Mouse (Mus musculus) limb, embryonic 11.5 days (tissue): ENCODE measurements around the gene Gm17545. TPM values are rescaled to one million over a fixed set of nuclear protein-coding genes. Genes with fewer than 3 reads are reported as not detected.
A peak's percentile ranks its signal among the peaks of the same experiment; 100 is the strongest.

Experiments
- ATAC-seq: fragments of 200-750 bp; cut with Nextera tagmentation; 2 replicates; pipeline ENCODE4 v1.8.0; 2017; ENCODE audit warnings: low read depth; ENCODE audit not compliant: insufficient number of reproducible peaks, low FRiP score, low TSS enrichment
- DNase-seq: peaks from one replicate; pipeline ENCODE4 v3.0.0-alpha.2; 2015; ENCODE audit warnings: low spot score
- H3K27ac ChIP-seq: fragments of 300-500 bp; sonication (generic); replicated peaks from 2 replicates; pipeline ENCODE4 v1.5.1; 2014; ENCODE audit warnings: low read depth, mild to moderate bottlenecking, low read length
- H3K27me3 ChIP-seq: fragments of 300-500 bp; sonication (generic); 2 replicates; pipeline ENCODE4 v1.6.1; 2014; ENCODE audit warnings: mild to moderate bottlenecking, low read length, mixed read lengths; ENCODE audit not compliant: control insufficient read depth, insufficient read depth
- H3K36me3 ChIP-seq: fragments of 300-500 bp; sonication (generic); 2 replicates; pipeline ENCODE4 v1.6.1; 2014; ENCODE audit warnings: mild to moderate bottlenecking, low read length, moderate library complexity, mixed read lengths; ENCODE audit not compliant: control insufficient read depth, insufficient read depth
- H3K4me1 ChIP-seq: fragments of 300-500 bp; sonication (generic); 2 replicates; pipeline ENCODE4 v1.6.1; 2014; ENCODE audit warnings: low read length, mixed read lengths; ENCODE audit not compliant: control insufficient read depth, insufficient read depth
- H3K4me2 ChIP-seq: fragments of 300-500 bp; sonication (generic); 2 replicates; pipeline ENCODE4 v1.6.1; 2014; ENCODE audit warnings: low read depth, mild to moderate bottlenecking, moderate library complexity; ENCODE audit not compliant: severe bottlenecking
- H3K4me3 ChIP-seq: fragments of 300-500 bp; sonication (generic); 2 replicates; pipeline ENCODE4 v1.5.1; 2014; ENCODE audit warnings: low read depth, low read length
- H3K9ac ChIP-seq: fragments of 300-500 bp; sonication (generic); 2 replicates; pipeline ENCODE4 v1.6.1; 2014; ENCODE audit warnings: mild to moderate bottlenecking, low read length
- H3K9me3 ChIP-seq: fragments of 300-500 bp; sonication (generic); 2 replicates; pipeline ENCODE4 v1.6.1; 2016; ENCODE audit warnings: low read length; ENCODE audit not compliant: control insufficient read depth
- WGBS: fragments of 180-500 bp; shearing (Covaris S2); extraction: QIAGEN DNeasy Blood & Tissue Kit; methylation state at CpG from one replicate; pipeline ENCODE4 v1.1.7; 2014; 5-methylcytosine and 5-hydroxymethylcytosine counted together
- polyA plus RNA-seq: library from polyadenylated mRNA; unstranded; fragments of >200 nt; fragmentation: Nextera tagmentation; extraction: Ambion mirVana; gene quantifications from 2 replicates; pipeline ENCODE4 v1.2.1, GENCODE M21; 2014

Gm17545 gene
- polyA plus RNA-seq, 1 experiment from 2014 or later: not detected

GRCm38 (mm10) chr9:22429533-22430241 lies 24.4 kb upstream of the Gm17545 start:
- WGBS: 56% methylated on average over 15 of the region's 15 CpGs
- DNase-seq: peak; percentile 29
- Histone ChIP-seq H3K4me2 (no peak overlapping the region), H3K36me3 (no peaks in the 10 kb centered on the region), H3K4me3 (no peak overlapping the region), H3K4me1 (peaks cover 3% of the 10 kb centered on the region; the same call in 1 of the 2 replicates), H3K27ac (no peak overlapping the region), H3K27me3 (no peaks in the 10 kb centered on the region), H3K9ac (no peak overlapping the region), H3K9me3 (no peaks in the 10 kb centered on the region)
- no peak for ATAC-seq

- H3K27ac ChIP-seq: no peak overlapping the region
- H3K36me3 ChIP-seq: no peaks in the 10 kb centered on the region
- ATAC-seq: no peak
- H3K27me3 ChIP-seq: no peaks in the 10 kb centered on the region
- H3K4me2 ChIP-seq: no peak overlapping the region
- DNase-seq: peak; percentile 32
- H3K9ac ChIP-seq: no peak overlapping the region
- peaks cover 3% of the 10 kb centered on the region; the same call in 1 of the 2 replicates for H3K4me1 ChIP-seq
- WGBS: 26% methylated on average over 5 of the region's 5 CpGs
- no peaks in the 10 kb centered on the region for H3K9me3 ChIP-seq
- no peak overlapping the region for H3K4me3 ChIP-seq
Observed at GRCm38 (mm10) chr9:22430315-22430840, 23.7 kb upstream of the Gm17545 start.

- no peaks in the 10 kb centered on the region for H3K27me3 ChIP-seq
- no peaks in the 10 kb centered on the region for H3K9me3 ChIP-seq
- no peak overlapping the region for H3K27ac ChIP-seq
- DNase-seq (no peak), ATAC-seq (no peak)
- H3K9ac ChIP-seq: no peak overlapping the region
- H3K4me1 ChIP-seq: peaks cover 3% of the 10 kb centered on the region; the same call in 1 of the 2 replicates
- no peak overlapping the region for H3K4me3 ChIP-seq
- WGBS: 84% methylated on average over 2 of the region's 2 CpGs
- no peaks in the 10 kb centered on the region for H3K36me3 ChIP-seq
- H3K4me2 ChIP-seq: no peak overlapping the region
Observed at GRCm38 (mm10) chr9:22433221-22433620, 20.9 kb upstream of the Gm17545 start.

GRCm38 (mm10) chr9:22434101-22434500 lies 20.0 kb upstream of the Gm17545 start:
- 98% methylated on average over 2 of the region's 2 CpGs for WGBS
- DNase-seq: no peak

GRCm38 (mm10) chr9:22438826-22439225 lies 15.3 kb upstream of the Gm17545 start:
- no peak overlapping the region for H3K4me2 ChIP-seq
- no peak for DNase-seq
- no peaks in the 10 kb centered on the region for H3K27me3 ChIP-seq
- no peak for ATAC-seq
- no peaks in the 10 kb centered on the region for H3K4me1 ChIP-seq
- 71% methylated on average over 1 of the region's 1 CpGs for WGBS
- no peak overlapping the region for H3K4me3 ChIP-seq
- no peak overlapping the region for H3K9ac ChIP-seq
- H3K36me3 ChIP-seq: no peaks in the 10 kb centered on the region
- H3K27ac ChIP-seq: no peak overlapping the region
- no peaks in the 10 kb centered on the region for H3K9me3 ChIP-seq

More at GRCm38 (mm10) chr9:22434101-22434500, 20.0 kb upstream of the Gm17545 start:
- peaks cover 3% of the 10 kb centered on the region; the same call in 1 of the 2 replicates for H3K4me1 ChIP-seq
- no peaks in the 10 kb centered on the region for H3K27me3 ChIP-seq
- H3K27ac ChIP-seq: no peak overlapping the region
- no peaks in the 10 kb centered on the region for H3K9me3 ChIP-seq
- H3K9ac ChIP-seq: no peak overlapping the region
- no peak overlapping the region for H3K4me3 ChIP-seq
- no peak overlapping the region for H3K4me2 ChIP-seq
- H3K36me3 ChIP-seq: no peaks in the 10 kb centered on the region
- ATAC-seq: no peak

GRCm38 (mm10) chr9:22443157-22443556 lies 10.9 kb upstream of the Gm17545 start:
- 91% methylated on average over 10 of the region's 10 CpGs for whole genome bisulfite sequencing
- Histone ChIP-seq H3K9me3 (no peaks in the 10 kb centered on the region), H3K4me3 (no peak overlapping the region), H3K9ac (no peak overlapping the region), H3K4me1 (no peaks in the 10 kb centered on the region), H3K27me3 (no peaks in the 10 kb centered on the region), H3K36me3 (peaks cover 3% of the 10 kb centered on the region; the same call in 1 of the 2 replicates), H3K4me2 (no peak overlapping the region), H3K27ac (no peak overlapping the region)
- no peak for DNase-seq
- no peak for ATAC-seq

- ATAC-seq (no peak), DNase-seq (no peak)
- no peaks in the 10 kb centered on the region for H3K4me1 ChIP-seq
- no peaks in the 10 kb centered on the region for H3K9me3 ChIP-seq
- 88% methylated on average over 1 of the region's 1 CpGs for WGBS
- peaks cover 10% of the 10 kb centered on the region; the same call in 1 of the 2 replicates for H3K36me3 ChIP-seq
- no peak overlapping the region for H3K4me3 ChIP-seq
- no peak overlapping the region for H3K27ac ChIP-seq
- no peak overlapping the region for H3K4me2 ChIP-seq
- H3K27me3 ChIP-seq: no peaks in the 10 kb centered on the region
- no peak overlapping the region for H3K9ac ChIP-seq
Observed at GRCm38 (mm10) chr9:22445123-22445522, 9.0 kb upstream of the Gm17545 start.

GRCm38 (mm10) chr9:22447213-22447612 lies 6.9 kb upstream of the Gm17545 start:
- DNase-seq: no peak
- Histone ChIP-seq H3K4me1 (no peaks in the 10 kb centered on the region), H3K27me3 (no peaks in the 10 kb centered on the region), H3K9ac (no peak overlapping the region), H3K36me3 (peaks cover 13% of the 10 kb centered on the region; the same call in 1 of the 2 replicates), H3K4me2 (no peak overlapping the region), H3K4me3 (no peak overlapping the region), H3K9me3 (no peaks in the 10 kb centered on the region), H3K27ac (no peak overlapping the region)
- 91% methylated on average over 5 of the region's 5 CpGs for WGBS
- no peak for ATAC-seq
